Mouse (Mus musculus) lung, embryonic 15.5 days (tissue): ENCODE data around the gene Fndc3a. TPM values are rescaled to one million over a fixed set of nuclear protein-coding genes. Genes with fewer than 3 reads are reported as not detected.
A peak's percentile ranks its signal among the peaks of the same experiment; 100 is the strongest.

ENCODE experiments used
- ATAC-seq: fragments of 200-750 bp; cut with Nextera tagmentation; 2 replicates; pipeline ENCODE4 v1.8.0; 2017; ENCODE audit warnings: moderate number of reproducible peaks, borderline replicate concordance; ENCODE audit not compliant: low FRiP score, low TSS enrichment; ENCODE audit errors: extremely low read depth
- H3K27ac ChIP-seq: fragments of 300-500 bp; sonication (generic); 2 replicates; pipeline ENCODE4 v1.5.1; 2015; ENCODE audit warnings: moderate library complexity, mild to moderate bottlenecking, inconsistent platforms
- H3K27me3 ChIP-seq: fragments of 300-500 bp; sonication (generic); 2 replicates; pipeline ENCODE4 v1.6.1; 2015; ENCODE audit warnings: inconsistent platforms
- H3K36me3 ChIP-seq: fragments of 300-500 bp; sonication (generic); 2 replicates; pipeline ENCODE4 v1.6.1; 2015; ENCODE audit warnings: inconsistent platforms
- H3K4me1 ChIP-seq: fragments of 300-500 bp; sonication (generic); 2 replicates; pipeline ENCODE4 v1.6.1; 2015; ENCODE audit warnings: inconsistent platforms
- H3K4me2 ChIP-seq: fragments of 300-500 bp; sonication (generic); 2 replicates; pipeline ENCODE4 v1.6.1; 2015; ENCODE audit warnings: inconsistent platforms, mild to moderate bottlenecking, moderate library complexity
- H3K4me3 ChIP-seq: fragments of 300-500 bp; sonication (generic); 2 replicates; pipeline ENCODE4 v1.5.1; 2015; ENCODE audit warnings: mild to moderate bottlenecking, inconsistent platforms
- H3K9ac ChIP-seq: fragments of 300-500 bp; sonication (generic); 2 replicates; pipeline ENCODE4 v1.6.1; 2015; ENCODE audit warnings: inconsistent platforms
- H3K9me3 ChIP-seq: fragments of 300-500 bp; sonication (generic); 2 replicates; pipeline ENCODE4 v1.6.1; 2016; ENCODE audit warnings: inconsistent platforms
- WGBS: fragments of 180-500 bp; shearing (Covaris S2); methylation state at CpG from one replicate; pipeline ENCODE4 v1.1.7; 2015; 5-methylcytosine and 5-hydroxymethylcytosine counted together
- polyA plus RNA-seq: library from polyadenylated mRNA; unstranded; fragments of >200 nt; fragmentation: Nextera tagmentation; extraction: Ambion mirVana; gene quantifications from 2 replicates; pipeline ENCODE4 v1.2.1, GENCODE M21; 2015

Gene Fndc3a
- polyA plus RNA-seq, 1 experiment from 2014 or later = 34.0 TPM

DNA sequence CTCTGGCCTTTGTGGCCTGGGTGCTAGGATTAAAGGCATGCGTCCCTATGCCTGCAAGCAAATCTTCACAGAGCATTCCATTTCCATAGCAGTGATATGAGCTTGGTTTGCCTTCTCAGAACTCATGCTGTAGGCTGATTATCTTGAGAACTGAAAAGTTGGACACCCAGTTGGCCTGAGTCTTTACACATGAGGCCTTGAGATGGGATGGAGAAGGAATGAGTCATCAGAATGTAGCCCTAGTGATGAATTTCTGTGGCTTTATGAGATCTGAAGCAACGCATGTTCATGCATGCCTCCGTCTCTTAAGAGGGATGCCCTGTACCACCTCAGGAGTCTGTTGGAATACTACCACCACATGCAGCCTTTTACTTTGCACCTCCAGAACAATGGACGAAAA, 6.4 kb upstream of the Fndc3a start:
- ATAC-seq = no peak
- H3K27me3 ChIP-seq = peaks cover 5% of the 10 kb centered on the region; the same call in 1 of the 2 replicates
- H3K4me3 ChIP-seq = no peak overlapping the region
- no peaks in the 10 kb centered on the region for H3K9me3 ChIP-seq
- WGBS = 82% methylated on average over 4 of the region's 4 CpGs
- no peak overlapping the region for H3K4me2 ChIP-seq
- peaks cover 7% of the 10 kb centered on the region for H3K4me1 ChIP-seq
- no peaks in the 10 kb centered on the region for H3K36me3 ChIP-seq
- no peak overlapping the region for H3K9ac ChIP-seq
- H3K27ac ChIP-seq = no peak overlapping the region

DNA sequence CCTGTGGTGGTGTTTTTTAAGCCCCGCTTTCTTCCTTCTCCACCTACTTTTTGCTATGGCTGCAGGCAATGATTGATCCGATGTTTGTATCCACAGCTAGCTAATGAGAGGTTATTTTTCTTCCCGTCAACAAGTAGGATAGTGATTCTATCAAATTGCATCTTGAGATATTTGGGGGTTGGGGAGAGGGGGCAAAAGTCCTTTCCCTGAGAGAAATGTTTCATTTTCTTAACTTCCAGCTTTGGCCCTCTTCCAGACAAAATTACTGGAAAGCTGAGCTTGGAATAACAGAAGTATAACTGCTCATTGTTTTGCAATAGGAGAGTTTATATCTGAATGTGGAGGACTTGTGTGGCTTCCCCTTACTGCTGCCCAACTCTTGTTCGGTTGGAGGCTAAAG, 1.3 kb upstream of the Fndc3a start:
- H3K9ac ChIP-seq = no peak overlapping the region
- no peak overlapping the region for H3K4me3 ChIP-seq
- peaks cover 20% of the 10 kb centered on the region for H3K4me1 ChIP-seq
- peak overlapping the region; percentile 78 for H3K4me2 ChIP-seq
- H3K27ac ChIP-seq = no peak overlapping the region
- H3K36me3 ChIP-seq = no peaks in the 10 kb centered on the region
- WGBS = 22% methylated on average over 4 of the region's 4 CpGs
- peaks cover 5% of the 10 kb centered on the region; the same call in 1 of the 2 replicates for H3K27me3 ChIP-seq
- no peaks in the 10 kb centered on the region for H3K9me3 ChIP-seq
- no peak for ATAC-seq

DNA sequence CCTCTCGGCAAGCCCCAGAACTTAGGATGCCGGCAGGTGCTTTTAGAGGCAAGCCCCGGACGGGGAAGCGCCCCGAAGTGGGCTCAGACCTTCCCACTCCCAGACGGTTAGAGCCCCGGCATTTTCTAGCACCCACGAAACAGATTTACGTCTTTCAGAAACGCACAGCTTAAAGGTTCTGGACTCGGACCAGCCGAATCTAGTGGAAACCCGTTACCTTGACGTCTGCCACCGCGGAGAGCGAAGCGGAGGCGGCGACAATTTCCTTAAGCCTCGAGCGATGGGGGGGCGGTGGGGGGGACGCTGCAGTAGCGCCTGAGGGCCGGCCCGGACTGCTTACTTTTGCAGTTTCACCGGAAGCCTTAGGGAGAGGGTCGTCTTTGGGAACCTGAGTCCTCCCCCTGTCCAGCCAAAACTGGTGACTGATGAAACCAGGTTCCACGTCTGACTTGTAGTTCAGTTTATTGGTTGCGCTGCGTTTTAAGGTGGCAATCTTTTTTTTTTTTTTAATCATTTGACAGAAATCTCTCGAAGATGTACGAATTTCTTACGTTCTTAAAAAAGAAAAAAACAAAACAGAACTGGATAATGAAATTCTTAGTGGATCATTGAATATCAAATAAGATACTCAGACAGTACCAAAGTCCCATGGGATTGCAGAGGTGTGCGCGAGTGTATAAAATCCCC, 681 bp upstream of the Fndc3a start:
- Histone ChIP-seq H3K9ac (peak overlapping the region; percentile 89), H3K36me3 (no peaks in the 10 kb centered on the region), H3K4me1 (peaks cover 20% of the 10 kb centered on the region), H3K27ac (peak overlapping the region; percentile 92), H3K27me3 (peaks cover 5% of the 10 kb centered on the region; the same call in 1 of the 2 replicates), H3K4me3 (peak overlapping the region; percentile 99), H3K9me3 (no peaks in the 10 kb centered on the region), H3K4me2 (peak overlapping the region; percentile 78)
- 1% methylated on average over 38 of the region's 38 CpGs for WGBS
- ATAC-seq = 0 out of 2 replicates have a peak, but pooled peaks have one; percentile 29

DNA sequence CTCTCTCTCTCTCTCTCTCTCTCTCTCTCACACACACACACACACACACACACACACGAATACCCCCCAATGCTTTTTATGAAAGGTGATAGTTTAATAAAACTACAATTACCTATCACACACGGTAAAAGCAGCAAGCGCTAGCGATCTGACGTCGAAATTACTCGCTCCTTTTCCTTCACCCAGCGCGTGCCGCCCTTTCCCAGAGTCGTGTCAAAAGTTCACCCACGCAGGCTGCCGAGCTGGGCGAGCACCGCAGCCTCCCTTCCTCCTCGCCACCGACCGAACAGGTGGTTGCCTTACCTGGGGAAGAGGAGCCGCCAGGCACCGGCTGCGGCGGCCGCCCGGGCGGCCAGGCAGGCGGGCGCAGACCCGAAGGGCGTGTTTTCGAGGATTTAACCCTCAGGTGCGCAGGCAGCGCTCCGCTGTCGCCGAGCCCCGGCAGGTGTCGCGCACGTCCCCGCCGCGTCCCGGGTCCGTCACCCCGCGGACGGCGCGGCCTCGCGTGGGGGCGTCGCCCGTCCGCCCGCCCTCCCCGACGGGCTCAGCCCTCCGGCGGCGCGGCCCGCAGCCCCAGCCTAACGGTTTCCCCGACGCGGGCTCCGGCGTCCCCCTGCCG, 603 bp downstream of the Fndc3a start:
- peaks cover 20% of the 10 kb centered on the region for H3K4me1 ChIP-seq
- peak; percentile 73 for ATAC-seq
- peak overlapping the region; percentile 99 for H3K4me3 ChIP-seq
- H3K9me3 ChIP-seq = no peaks in the 10 kb centered on the region
- peak overlapping the region; percentile 89 for H3K9ac ChIP-seq
- peak overlapping the region; percentile 92 for H3K27ac ChIP-seq
- WGBS = under 1% methylated on average over 66 of the region's 70 CpGs
- peak overlapping the region; percentile 78 for H3K4me2 ChIP-seq
- H3K27me3 ChIP-seq = peaks cover 5% of the 10 kb centered on the region; the same call in 1 of the 2 replicates
- H3K36me3 ChIP-seq = no peaks in the 10 kb centered on the region

DNA sequence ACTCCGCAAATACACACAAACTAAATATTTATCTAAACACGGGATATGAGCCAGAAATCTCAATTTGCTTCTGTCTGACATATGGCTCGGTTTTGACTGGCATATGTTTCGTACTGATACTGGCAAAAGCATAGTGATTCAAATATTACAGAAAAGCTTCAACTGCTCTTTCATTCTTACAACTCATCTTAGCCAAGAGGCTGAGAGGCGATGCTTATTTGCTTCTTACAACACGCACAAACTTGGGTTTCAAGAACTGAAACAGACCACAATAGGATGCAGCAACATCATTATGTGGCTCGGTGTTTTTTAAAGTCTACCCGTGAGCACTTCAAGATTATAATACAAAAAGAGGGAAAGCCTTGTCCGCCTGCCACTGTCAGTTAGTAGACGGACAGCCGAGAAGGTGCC, 1.2 kb downstream of the Fndc3a start:
- Histone ChIP-seq H3K9me3 (no peaks in the 10 kb centered on the region), H3K36me3 (no peaks in the 10 kb centered on the region), H3K4me1 (peaks cover 20% of the 10 kb centered on the region), H3K27ac (no peak overlapping the region), H3K9ac (peak overlapping the region; percentile 13; the same call in 1 of the 2 replicates), H3K4me2 (peak overlapping the region; percentile 78), H3K4me3 (peak overlapping the region; percentile 99), H3K27me3 (peaks cover 5% of the 10 kb centered on the region; the same call in 1 of the 2 replicates)
- 9% methylated on average over 11 of the region's 11 CpGs for WGBS
- no peak for ATAC-seq

- no peaks in the 10 kb centered on the region for H3K27me3 ChIP-seq
- 85% methylated on average over 5 of the region's 5 CpGs for WGBS
- no peaks in the 10 kb centered on the region for H3K9me3 ChIP-seq
These were observed 9.7 kb downstream of the Fndc3a start for GRCm38 (mm10) chr14:72700056-72700455.

DNA sequence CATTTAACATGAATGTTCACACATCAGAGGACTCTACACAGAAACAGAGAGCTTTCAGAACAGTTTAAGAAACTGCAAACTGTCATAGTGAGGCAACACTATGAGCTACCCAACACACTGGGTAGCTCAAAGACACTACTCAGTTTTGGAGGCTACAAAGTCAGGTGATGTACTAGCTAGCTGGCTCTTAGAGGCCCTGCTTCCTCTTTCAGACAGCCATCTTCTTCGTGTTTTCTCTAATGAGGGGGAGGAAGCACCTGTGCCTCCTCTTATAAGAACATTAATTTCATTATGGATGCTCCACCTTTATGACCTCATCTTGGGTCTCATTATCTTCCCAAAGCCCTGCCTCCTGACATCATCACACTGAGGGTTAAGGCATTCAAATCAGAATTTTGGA, 18.4 kb downstream of the Fndc3a start:
- ATAC-seq = no peak

More at GRCm38 (mm10) chr14:72700056-72700455, 9.7 kb downstream of the Fndc3a start:
- H3K36me3 ChIP-seq = no peaks in the 10 kb centered on the region
- no peaks in the 10 kb centered on the region for H3K4me1 ChIP-seq
- no peak overlapping the region for H3K4me3 ChIP-seq
- no peak overlapping the region for H3K9ac ChIP-seq
- H3K27ac ChIP-seq = no peak overlapping the region
- no peak overlapping the region for H3K4me2 ChIP-seq
- ATAC-seq = no peak

DNA sequence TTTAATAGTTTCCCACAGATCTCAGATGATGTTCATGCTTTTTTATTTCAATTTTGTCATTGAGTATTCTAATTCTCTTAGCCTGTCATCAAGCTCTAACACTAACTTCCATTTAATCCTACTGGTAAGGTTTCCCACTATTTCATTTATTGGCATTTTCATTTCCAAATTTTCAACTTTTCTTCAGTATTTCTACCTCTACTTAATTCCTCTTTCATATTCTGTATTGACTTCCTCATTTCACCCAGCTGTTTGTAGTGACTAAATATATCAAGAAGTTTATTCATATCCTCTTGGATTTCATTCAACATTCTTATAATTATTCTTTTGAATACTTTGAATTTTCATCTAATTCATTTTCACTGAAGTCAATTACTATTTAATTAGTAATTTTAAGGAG, 20.3 kb downstream of the Fndc3a start:
- Histone ChIP-seq H3K4me3 (no peak overlapping the region), H3K4me1 (no peaks in the 10 kb centered on the region), H3K27ac (no peak overlapping the region), H3K36me3 (no peaks in the 10 kb centered on the region), H3K9ac (no peak overlapping the region), H3K4me2 (no peak overlapping the region), H3K9me3 (no peaks in the 10 kb centered on the region), H3K27me3 (no peaks in the 10 kb centered on the region)
- no peak for ATAC-seq

More for the DNA sequence above, 18.4 kb downstream of the Fndc3a start:
- Histone ChIP-seq H3K27me3 (no peaks in the 10 kb centered on the region), H3K27ac (no peak overlapping the region), H3K36me3 (no peaks in the 10 kb centered on the region), H3K9me3 (no peaks in the 10 kb centered on the region), H3K4me2 (no peak overlapping the region), H3K9ac (no peak overlapping the region), H3K4me3 (no peak overlapping the region), H3K4me1 (no peaks in the 10 kb centered on the region)
- WGBS = 75% methylated on average over 1 of the region's 1 CpGs

- Histone ChIP-seq H3K9me3 (no peaks in the 10 kb centered on the region), H3K9ac (no peak overlapping the region), H3K27me3 (no peaks in the 10 kb centered on the region), H3K4me1 (no peaks in the 10 kb centered on the region), H3K4me2 (no peak overlapping the region), H3K4me3 (no peak overlapping the region), H3K27ac (no peak overlapping the region), H3K36me3 (no peaks in the 10 kb centered on the region; the same call in 1 of the 2 replicates)
- ATAC-seq = no peak
- WGBS = 78% methylated on average over 4 of the region's 4 CpGs
These were observed 24.9 kb downstream of the Fndc3a start for GRCm38 (mm10) chr14:72684857-72685370.

DNA sequence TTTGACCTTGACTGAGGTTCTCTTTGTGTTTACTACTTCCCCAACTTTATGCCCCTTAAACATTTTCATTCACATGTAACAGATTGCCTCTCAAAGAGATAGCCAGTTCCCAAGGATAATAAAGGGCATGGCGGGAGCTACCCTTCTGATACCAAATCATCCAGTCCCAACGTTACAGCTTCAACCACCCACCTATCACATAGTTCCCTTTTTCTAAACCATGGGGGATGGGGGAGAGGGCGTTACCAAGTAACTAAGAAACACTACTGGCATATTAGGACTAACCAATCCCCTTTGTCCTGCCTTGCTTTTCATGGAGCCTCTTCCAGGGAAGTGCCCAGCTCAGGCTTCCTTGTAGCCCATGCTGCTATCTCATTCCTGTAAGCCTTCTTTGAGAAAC, 32.6 kb downstream of the Fndc3a start:
- Histone ChIP-seq H3K4me1 (no peaks in the 10 kb centered on the region), H3K9ac (no peak overlapping the region), H3K9me3 (no peaks in the 10 kb centered on the region), H3K36me3 (no peaks in the 10 kb centered on the region), H3K4me3 (no peak overlapping the region), H3K27me3 (no peaks in the 10 kb centered on the region), H3K27ac (no peak overlapping the region), H3K4me2 (no peak overlapping the region)
- no peak for ATAC-seq
- 73% methylated on average over 3 of the region's 3 CpGs for WGBS

GRCm38 (mm10) chr14:72671911-72672310, 37.9 kb downstream of the Fndc3a start:
- H3K4me2 ChIP-seq = no peak overlapping the region
- no peaks in the 10 kb centered on the region for H3K36me3 ChIP-seq
- H3K4me1 ChIP-seq = no peaks in the 10 kb centered on the region
- H3K9me3 ChIP-seq = no peaks in the 10 kb centered on the region
- H3K27ac ChIP-seq = no peak overlapping the region
- no peak overlapping the region for H3K4me3 ChIP-seq
- H3K27me3 ChIP-seq = no peaks in the 10 kb centered on the region
- H3K9ac ChIP-seq = no peak overlapping the region
- WGBS = 91% methylated on average over 3 of the region's 3 CpGs
- ATAC-seq = no peak

DNA sequence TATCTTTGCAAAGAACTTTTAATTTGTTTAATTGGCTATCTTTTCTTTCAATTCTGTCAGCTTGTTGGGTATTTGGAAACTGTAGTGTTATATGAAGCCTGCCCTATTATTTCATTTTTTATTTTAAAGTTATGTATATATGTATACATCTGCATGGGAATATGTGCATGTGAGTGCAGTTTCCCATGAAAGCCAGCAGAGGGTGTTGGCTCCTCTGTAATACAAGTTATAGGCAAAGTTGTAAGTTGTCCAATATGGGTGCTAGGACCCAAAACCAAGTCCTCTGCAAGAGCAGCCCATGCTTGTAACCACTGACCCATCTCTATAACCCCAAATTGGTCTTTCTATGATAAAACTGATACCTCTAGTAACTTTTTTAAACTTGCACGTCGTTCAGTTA, 38.8 kb downstream of the Fndc3a start:
- Histone ChIP-seq H3K4me3 (no peak overlapping the region), H3K9me3 (no peaks in the 10 kb centered on the region), H3K36me3 (no peaks in the 10 kb centered on the region), H3K4me1 (no peaks in the 10 kb centered on the region), H3K27me3 (no peaks in the 10 kb centered on the region), H3K27ac (no peak overlapping the region), H3K9ac (no peak overlapping the region), H3K4me2 (no peak overlapping the region)
- 76% methylated on average over 2 of the region's 2 CpGs for WGBS
- no peak for ATAC-seq
